Mouse (Mus musculus): ENCODE results near the gene Hif3a. TPM values are rescaled to one million over a fixed set of nuclear protein-coding genes. Genes with fewer than 3 reads are reported as not detected.
"Not testable (repeated sequence)": the region's sequence is repeated elsewhere in the genome, so short reads cannot be mapped to it uniquely, and the experiment has no call there.

The Hif3a gene
- polyA plus RNA-seq (2016; fragmentation: Nextera tagmentation; extraction: Ambion mirVana): 5.9 and 7.4 TPM in 2 replicates

DNA sequence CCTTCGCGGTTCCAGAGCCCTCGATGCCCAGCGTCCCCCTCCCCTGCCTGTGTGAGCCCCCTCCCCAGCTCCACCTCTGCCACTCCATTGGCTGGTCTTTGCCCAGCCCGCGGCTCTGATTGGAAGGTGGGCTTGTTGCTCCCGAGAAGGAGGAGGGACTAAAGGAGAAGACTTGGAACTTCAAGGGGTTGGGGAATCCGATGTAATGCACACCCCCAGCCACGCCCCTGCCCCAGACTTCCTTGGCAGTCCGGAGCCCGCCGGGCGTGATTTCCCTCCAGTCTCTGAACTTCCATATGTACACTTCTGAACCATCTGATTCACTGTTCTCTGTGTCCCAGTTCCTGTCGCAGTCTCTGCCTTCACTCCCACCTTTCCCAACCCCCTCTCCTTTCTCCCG, at the start of gene Hif3a:
Gene Hif3a, minus strand, starts transcription at position 39 of the 400 bp plus-strand sequence.
- Histone ChIP-seq H3K4me1 (peaks cover 54% of the 10 kb centered on the region), H3K36me3 (no peaks in the 10 kb centered on the region), H3K27ac (peak within 1 kb of the TSS; percentile 82), H3K27me3 (ENCODE audit: low read depth, poor library complexity, severe bottlenecking) (peaks cover 13% of the 10 kb centered on the region; the same call in 1 of the 2 replicates), H3K9me3 (replicated peaks) (no peaks in the 10 kb centered on the region), H3K4me3 (peak within 1 kb of the TSS; percentile 59)
- WGBS: 1% methylated on average over 15 of the region's 15 CpGs
- peak; percentile 86 for DNase-seq (ENCODE audit: low spot score)

DNA sequence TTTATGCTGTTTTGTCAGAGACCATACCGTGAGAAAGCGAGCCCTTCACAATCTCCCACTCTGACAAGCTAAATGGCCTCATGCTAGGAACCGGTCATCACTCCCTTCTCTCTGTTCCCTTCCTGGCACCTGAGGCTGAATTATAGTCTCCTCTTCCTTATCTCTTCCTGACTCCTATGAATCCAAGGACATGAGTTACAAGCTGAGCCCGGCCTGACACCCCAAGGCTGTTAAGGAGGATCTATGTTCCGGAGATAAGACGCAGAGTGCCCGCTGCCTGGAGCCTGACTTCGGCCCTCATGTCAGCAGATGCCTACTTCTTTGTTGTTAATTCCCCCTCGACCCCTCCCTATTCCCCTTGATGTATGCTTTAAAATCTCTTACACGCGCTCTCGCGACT, 39.4 kb upstream of the Hif3a start:
- not testable (repeated sequence) for DNase-seq (ENCODE audit: low spot score); H3K27ac ChIP-seq; H3K4me1 ChIP-seq; H3K27me3 ChIP-seq (ENCODE audit: low read depth, poor library complexity, severe bottlenecking); H3K4me3 ChIP-seq; H3K36me3 ChIP-seq; H3K9me3 ChIP-seq (replicated peaks)
- 94% methylated on average over 13 of the region's 13 CpGs for WGBS

- WGBS: 29% methylated on average over 1 of the region's 1 CpGs
- H3K4me3 ChIP-seq: no peak overlapping the region
- no peaks in the 10 kb centered on the region for H3K36me3 ChIP-seq
- DNase-seq (ENCODE audit: low spot score): no peak
- no peak overlapping the region for H3K27ac ChIP-seq
- no peaks in the 10 kb centered on the region for H3K27me3 ChIP-seq (ENCODE audit: low read depth, poor library complexity, severe bottlenecking)
- H3K9me3 ChIP-seq (replicated peaks): no peaks in the 10 kb centered on the region
- H3K4me1 ChIP-seq: no peaks in the 10 kb centered on the region
Observed at GRCm38 (mm10) chr7:17091280-17091679, 29.1 kb upstream of the Hif3a start.

DNA sequence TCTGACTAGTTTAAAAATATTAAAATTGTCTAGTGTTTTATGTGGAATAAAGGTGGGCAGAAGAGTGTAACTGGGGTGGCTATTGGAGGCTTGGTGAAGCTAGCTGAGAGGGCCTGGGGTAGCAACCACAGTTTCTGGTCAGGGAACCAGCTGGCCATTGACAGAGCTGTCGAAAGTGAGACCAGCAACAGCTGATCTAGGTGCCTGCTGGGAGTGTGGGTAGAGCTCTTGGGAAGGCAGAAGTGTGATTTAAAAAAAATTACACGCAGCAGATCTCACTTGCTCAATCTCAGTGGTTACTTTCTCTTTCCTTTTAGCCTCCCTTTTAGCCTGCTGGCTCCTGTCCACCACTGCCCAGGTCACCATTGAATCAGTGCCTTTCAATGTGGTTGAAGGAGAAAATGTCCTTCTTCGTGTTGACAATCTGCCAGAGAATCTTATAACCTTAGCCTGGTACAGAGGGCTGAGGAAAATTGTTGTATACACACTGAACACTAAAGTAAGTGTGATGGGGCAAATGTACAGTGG, 27.9 kb upstream of the Hif3a start:
- no peaks in the 10 kb centered on the region for H3K9me3 ChIP-seq (replicated peaks)
- WGBS: 65% methylated on average over 3 of the region's 3 CpGs
- no peaks in the 10 kb centered on the region for H3K36me3 ChIP-seq
- H3K27ac ChIP-seq: no peak overlapping the region
- no peaks in the 10 kb centered on the region for H3K27me3 ChIP-seq (ENCODE audit: low read depth, poor library complexity, severe bottlenecking)
- no peak overlapping the region for H3K4me3 ChIP-seq
- no peaks in the 10 kb centered on the region for H3K4me1 ChIP-seq
- DNase-seq (ENCODE audit: low spot score): no peak

DNA sequence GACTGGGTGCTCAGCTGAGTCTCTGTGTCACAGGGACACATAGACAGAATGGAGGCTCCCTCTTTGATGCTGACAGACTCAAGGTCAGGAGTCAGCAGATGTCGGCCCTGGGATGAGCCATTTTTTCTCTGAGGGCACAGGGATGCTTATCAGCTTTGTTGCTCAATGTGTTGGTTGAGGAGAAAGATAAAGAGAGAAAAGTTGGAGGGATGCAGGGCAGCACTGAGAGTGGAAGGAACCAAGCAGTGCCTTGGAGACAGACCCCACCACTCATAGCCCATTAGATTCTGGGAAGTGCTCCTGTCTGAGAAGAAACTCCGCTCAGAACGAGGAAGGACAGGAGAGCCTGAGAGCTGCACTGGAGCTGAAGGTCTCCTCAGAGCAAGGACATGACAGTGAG, 25.5 kb upstream of the Hif3a start:
- Histone ChIP-seq H3K27me3 (ENCODE audit: low read depth, poor library complexity, severe bottlenecking) (no peaks in the 10 kb centered on the region), H3K9me3 (replicated peaks) (no peaks in the 10 kb centered on the region), H3K4me1 (no peaks in the 10 kb centered on the region), H3K27ac (no peak overlapping the region), H3K36me3 (no peaks in the 10 kb centered on the region), H3K4me3 (no peak overlapping the region)
- 82% methylated on average over 3 of the region's 3 CpGs for WGBS
- no peak for DNase-seq (ENCODE audit: low spot score)

- no peak overlapping the region for H3K27ac ChIP-seq
- H3K27me3 ChIP-seq (ENCODE audit: low read depth, poor library complexity, severe bottlenecking): no peaks in the 10 kb centered on the region
- no peaks in the 10 kb centered on the region for H3K9me3 ChIP-seq (replicated peaks)
- no peak overlapping the region for H3K4me3 ChIP-seq
- 82% methylated on average over 4 of the region's 4 CpGs for WGBS
- H3K4me1 ChIP-seq: no peaks in the 10 kb centered on the region
- no peaks in the 10 kb centered on the region for H3K36me3 ChIP-seq
- DNase-seq (ENCODE audit: low spot score): peak; percentile 9
Observed at GRCm38 (mm10) chr7:17082766-17083165, 20.5 kb upstream of the Hif3a start.

GRCm38 (mm10) chr7:17078076-17078654, 15.9 kb upstream of the Hif3a start:
- Histone ChIP-seq H3K4me3 (no peak overlapping the region), H3K36me3 (no peaks in the 10 kb centered on the region), H3K27me3 (ENCODE audit: low read depth, poor library complexity, severe bottlenecking) (no peaks in the 10 kb centered on the region), H3K9me3 (replicated peaks) (no peaks in the 10 kb centered on the region), H3K4me1 (no peaks in the 10 kb centered on the region), H3K27ac (no peak overlapping the region)
- DNase-seq (ENCODE audit: low spot score): peak; percentile 14
- WGBS: 86% methylated on average over 7 of the region's 7 CpGs

- Histone ChIP-seq H3K4me3 (no peak overlapping the region), H3K4me1 (no peaks in the 10 kb centered on the region), H3K36me3 (no peaks in the 10 kb centered on the region), H3K9me3 (replicated peaks) (no peaks in the 10 kb centered on the region), H3K27ac (no peak overlapping the region), H3K27me3 (ENCODE audit: low read depth, poor library complexity, severe bottlenecking) (no peaks in the 10 kb centered on the region)
- whole genome bisulfite sequencing: 92% methylated on average over 1 of the region's 1 CpGs
- peak; percentile 10 for DNase-seq (ENCODE audit: low spot score)
Observed at GRCm38 (mm10) chr7:17076542-17076941, 14.3 kb upstream of the Hif3a start.

- 70% methylated on average over 23 of the region's 23 CpGs for WGBS
Observed at GRCm38 (mm10) chr7:17073904-17074615, 11.8 kb upstream of the Hif3a start, which contains the start of gene Psg16. Psg16 (plus strand) TSS chr7:17074040.

GRCm38 (mm10) chr7:17073513-17073903, 11.3 kb upstream of the Hif3a start:
- Histone ChIP-seq H3K36me3 (no peaks in the 10 kb centered on the region), H3K4me1 (no peaks in the 10 kb centered on the region), H3K27ac (no peak overlapping the region), H3K9me3 (replicated peaks) (no peaks in the 10 kb centered on the region), H3K4me3 (no peak overlapping the region), H3K27me3 (ENCODE audit: low read depth, poor library complexity, severe bottlenecking) (no peaks in the 10 kb centered on the region)
- 60% methylated on average over 5 of the region's 5 CpGs for WGBS
- DNase-seq (ENCODE audit: low spot score): peak; percentile 8

More at GRCm38 (mm10) chr7:17073904-17074615, 11.8 kb upstream of the Hif3a start, which contains the start of gene Psg16:
- Histone ChIP-seq H3K4me3 (no peak within 1 kb of the TSS), H3K27me3 (ENCODE audit: low read depth, poor library complexity, severe bottlenecking) (no peaks in the 10 kb centered on the region), H3K4me1 (no peaks in the 10 kb centered on the region), H3K36me3 (no peaks in the 10 kb centered on the region), H3K27ac (no peak within 1 kb of the TSS), H3K9me3 (replicated peaks) (no peaks in the 10 kb centered on the region)
- DNase-seq (ENCODE audit: low spot score): peak; percentile 83

GRCm38 (mm10) chr7:17067651-17068050, 5.4 kb upstream of the Hif3a start:
- WGBS: 69% methylated on average over 5 of the region's 5 CpGs
- not testable (repeated sequence) for H3K27ac ChIP-seq; H3K27me3 ChIP-seq (ENCODE audit: low read depth, poor library complexity, severe bottlenecking); H3K9me3 ChIP-seq (replicated peaks); H3K36me3 ChIP-seq; H3K4me1 ChIP-seq; H3K4me3 ChIP-seq
- peak; percentile 23 for DNase-seq (ENCODE audit: low spot score)

DNA sequence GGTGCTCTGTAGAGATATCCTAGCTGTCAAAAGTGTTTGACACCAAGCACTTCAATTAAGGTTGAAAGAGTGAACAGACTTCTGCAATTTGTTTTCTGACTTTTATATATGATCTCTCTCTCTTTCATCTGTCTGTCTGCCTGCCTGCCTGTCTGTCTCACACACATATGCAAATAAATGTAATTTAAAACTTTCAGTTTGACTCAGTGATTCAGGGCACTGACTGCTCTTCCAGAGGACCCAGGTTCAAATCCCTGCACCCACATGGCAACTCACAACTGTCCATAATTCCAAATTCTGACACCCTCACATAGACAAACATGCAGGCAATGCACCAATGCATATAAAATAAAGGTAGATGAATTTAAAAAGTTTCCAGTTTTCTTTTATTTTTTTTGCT, 4.8 kb upstream of the Hif3a start:
- Histone ChIP-seq H3K36me3 (no peaks in the 10 kb centered on the region), H3K4me1 (peaks cover 11% of the 10 kb centered on the region), H3K4me3 (no peak overlapping the region), H3K9me3 (replicated peaks) (no peaks in the 10 kb centered on the region), H3K27ac (no peak overlapping the region), H3K27me3 (ENCODE audit: low read depth, poor library complexity, severe bottlenecking) (no peaks in the 10 kb centered on the region)
- peak; percentile 15 for DNase-seq (ENCODE audit: low spot score)

- Histone ChIP-seq H3K4me1 (peaks cover 17% of the 10 kb centered on the region), H3K9me3 (replicated peaks) (no peaks in the 10 kb centered on the region), H3K36me3 (no peaks in the 10 kb centered on the region), H3K27ac (no peak overlapping the region), H3K27me3 (ENCODE audit: low read depth, poor library complexity, severe bottlenecking) (0 out of 2 replicates have a peak, but pooled peaks cover 4% of the 10 kb centered on the region), H3K4me3 (no peak overlapping the region)
- 21% methylated on average over 2 of the region's 2 CpGs for WGBS
- DNase-seq (ENCODE audit: low spot score): peak; percentile 83
Observed at GRCm38 (mm10) chr7:17066412-17066811, 4.2 kb upstream of the Hif3a start.

Measured in limb, embryonic 10.5 days (tissue).